Mouse (Mus musculus): ENCODE measurements around the gene Uggt2. TPM values are rescaled to one million over a fixed set of nuclear protein-coding genes. Genes with fewer than 3 reads are reported as not detected.
A peak's percentile ranks its signal among the peaks of the same experiment; 100 is the strongest.
"Not testable (repeated sequence)": the region's sequence is repeated elsewhere in the genome, so short reads cannot be mapped to it uniquely, and the experiment has no call there.

Uggt2 gene
- total RNA-seq, 2 experiments from 2014 or later = 27.4 to 31.3 TPM

- 0 out of 2 replicates have a peak overlapping the region, but pooled peaks have one; percentile 14 for H3K27ac ChIP-seq
- H3K4me3 ChIP-seq = no peak overlapping the region
- TF ChIP-seq CTCF (conservative IDR thresholded peaks at IDR 0.05) = peak; percentile 95
- DNase-seq (ENCODE audit: low spot score in 2 of 2) = peak; percentile 56 to 82
Observed at GRCm38 (mm10) chr14:118986653-118987522, 112.3 kb downstream of the Uggt2 start.

GRCm38 (mm10) chr14:118984161-118984560 lies 115.1 kb downstream of the Uggt2 start:
- Histone ChIP-seq H3K4me3 (no peak overlapping the region), H3K27ac (no peak overlapping the region)
- TF ChIP-seq CTCF (conservative IDR thresholded peaks at IDR 0.05) = no peak
- DNase-seq (ENCODE audit: low spot score in 2 of 2) = no peak

GRCm38 (mm10) chr14:118983396-118983795 lies 115.8 kb downstream of the Uggt2 start:
- no peak for DNase-seq (ENCODE audit: low spot score in 2 of 2)
- no peak overlapping the region; the same call in 1 of the 2 replicates for H3K27ac ChIP-seq
- no peak for TF ChIP-seq CTCF (conservative IDR thresholded peaks at IDR 0.05)
- H3K4me3 ChIP-seq = no peak overlapping the region

GRCm38 (mm10) chr14:118982429-118983045 lies 116.7 kb downstream of the Uggt2 start:
- DNase-seq (ENCODE audit: low spot score in 2 of 2); H3K4me3 ChIP-seq: not testable (repeated sequence)
- H3K27ac ChIP-seq = peak overlapping the region; percentile 74

GRCm38 (mm10) chr14:118981711-118982428 lies 117.4 kb downstream of the Uggt2 start:
- DNase-seq (ENCODE audit: low spot score in 2 of 2); H3K4me3 ChIP-seq: not testable (repeated sequence)
- H3K27ac ChIP-seq = peak overlapping the region; percentile 68

GRCm38 (mm10) chr14:118980890-118981289 lies 118.3 kb downstream of the Uggt2 start:
- Histone ChIP-seq H3K27ac (no peak overlapping the region), H3K4me3 (no peak overlapping the region)
- no peak for TF ChIP-seq CTCF (conservative IDR thresholded peaks at IDR 0.05)
- no peak for DNase-seq (ENCODE audit: low spot score in 2 of 2)

GRCm38 (mm10) chr14:118980358-118980757 lies 118.9 kb downstream of the Uggt2 start:
- TF ChIP-seq CTCF (conservative IDR thresholded peaks at IDR 0.05) = no peak
- Histone ChIP-seq H3K4me3 (no peak overlapping the region), H3K27ac (peak overlapping the region; percentile 23; the same call in 1 of the 2 replicates)
- no peak for DNase-seq (ENCODE audit: low spot score in 2 of 2)

- H3K4me3 ChIP-seq = no peak overlapping the region
- peak overlapping the region; percentile 23; the same call in 1 of the 2 replicates for H3K27ac ChIP-seq
- no peak for DNase-seq (ENCODE audit: low spot score in 2 of 2)
- TF ChIP-seq CTCF (conservative IDR thresholded peaks at IDR 0.05) = no peak
Observed at GRCm38 (mm10) chr14:118979571-118980325, 119.5 kb downstream of the Uggt2 start.

- DNase-seq (ENCODE audit: low spot score in 2 of 2) = no peak
- no peak for TF ChIP-seq CTCF (conservative IDR thresholded peaks at IDR 0.05)
- Histone ChIP-seq H3K27ac (no peak overlapping the region), H3K4me3 (no peak overlapping the region)
Observed at GRCm38 (mm10) chr14:118977136-118977816, 122.0 kb downstream of the Uggt2 start.

GRCm38 (mm10) chr14:118972268-118972667 lies 127.0 kb downstream of the Uggt2 start:
- Histone ChIP-seq H3K4me3 (no peak overlapping the region), H3K27ac (0 out of 2 replicates have a peak overlapping the region, but pooled peaks have one; percentile 12)
- no peak for TF ChIP-seq CTCF (conservative IDR thresholded peaks at IDR 0.05)
- DNase-seq (ENCODE audit: low spot score in 2 of 2) = peak in 1 of 2 experiments; percentile 56

GRCm38 (mm10) chr14:118967646-118968045 lies 131.6 kb downstream of the Uggt2 start:
- TF ChIP-seq CTCF (conservative IDR thresholded peaks at IDR 0.05) = no peak
- no peak for DNase-seq (ENCODE audit: low spot score in 2 of 2)
- H3K27ac ChIP-seq = no peak overlapping the region
- H3K4me3 ChIP-seq = no peak overlapping the region
